14 mouse cellular contexts compared by ENCODE assay signal in the genomic region with DNA sequence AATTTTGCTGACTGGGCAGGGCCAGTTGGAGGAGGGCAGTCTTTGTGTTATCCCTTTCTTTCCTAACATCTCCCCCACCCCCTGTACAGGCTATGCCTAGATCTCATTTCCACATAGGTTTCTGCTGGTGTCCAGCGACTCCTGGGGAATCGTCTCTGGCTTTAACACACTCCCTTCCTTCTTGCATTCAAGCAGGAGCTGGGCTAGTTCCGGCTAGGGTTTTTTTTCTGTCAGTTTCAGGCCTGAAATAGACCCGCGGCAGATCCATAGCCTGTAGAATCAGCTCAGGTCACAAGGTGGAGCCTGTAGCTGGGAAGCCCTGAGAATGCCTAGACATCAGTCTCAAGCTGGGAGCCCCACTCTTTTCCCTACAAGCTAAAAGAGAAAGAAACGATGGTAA. TPM values are rescaled to one million over a fixed set of nuclear protein-coding genes. Genes with fewer than 3 reads are reported as not detected.
DNase-seq lines count a peak whose midpoint lies in the region; ATAC-seq and TF ChIP-seq lines count a peak whose summit lies in the region.
"Had no signal": no experiment of that assay in that cellular context is flagged by ENCODE, and none has a peak within 500 bp of the region (broad histone marks: within the 10 kb centered on the region; RNA-seq: fewer than 3 reads in every experiment).

No protein-coding gene starts in this region.

- no peak overlapping the region for H3K27ac ChIP-seq in MEL (ENCODE audit: control insufficient read depth, low read depth, low read length)
- peak overlapping the region; percentile 75 for H3K27ac ChIP-seq in limb, embryonic 14.5 days (replicated peaks; ENCODE audit: low read depth, low read length)
- H3K27ac ChIP-seq in heart, embryonic 10.5 days, result no peak overlapping the region

- H3K79me2 ChIP-seq in MEL (ENCODE audit: control insufficient read depth, insufficient read depth, low read length, poor library complexity), result peaks cover 12% of the 10 kb centered on the region

- no peaks in the 10 kb centered on the region for H3K9me3 ChIP-seq in MEL (replicated peaks; ENCODE audit: insufficient read depth, low read length)
- H3K9me3 ChIP-seq in limb, embryonic 14.5 days (ENCODE audit: control insufficient read depth, low read length), result no peaks in the 10 kb centered on the region
- no peaks in the 10 kb centered on the region for H3K9me3 ChIP-seq in heart, embryonic 10.5 days

- no peak for ATAC-seq in limb, embryonic 14.5 days (ENCODE audit: low FRiP score, low read depth)

- 1% methylated on average over 6 of the region's 6 CpGs for WGBS in limb, embryonic 14.5 days
- under 1% methylated on average over 6 of the region's 6 CpGs for WGBS in heart, embryonic 10.5 days

- peak in 2 of 3 experiments; percentile 5 to 12; a peak in 1 of 6 replicates for TF ChIP-seq CTCF in MEL (IDR thresholded peaks at IDR 0.05 in 2 of 3, conservative IDR thresholded peaks at IDR 0.05 in 1 of 3; ENCODE audit: control insufficient read depth in 1 of 3, insufficient read depth in 1 of 3, low read depth in 2 of 3, low read length in 3 of 3, poor library complexity in 1 of 3, severe bottlenecking in 1 of 3)

- H3K27me3 ChIP-seq in MEL (ENCODE audit: control insufficient read depth in 1 of 2, insufficient read depth in 2 of 2, low read length in 2 of 2), result no peaks in the 10 kb centered on the region; a peak in 1 of 4 replicates
- peaks cover 30% of the 10 kb centered on the region; the same call in 1 of the 2 replicates for H3K27me3 ChIP-seq in limb, embryonic 14.5 days (ENCODE audit: control insufficient read depth, insufficient read depth, low read length)
- H3K27me3 ChIP-seq in heart, embryonic 10.5 days (ENCODE audit: insufficient read depth, poor library complexity, severe bottlenecking), result peaks cover 98% of the 10 kb centered on the region

- no peak for TF ChIP-seq EP300 in MEL (IDR thresholded peaks at IDR 0.05; ENCODE audit: low read depth in 1 of 2, low read length in 2 of 2)

- DNase-seq in kidney, adult 18-20 months, result peak; percentile 4
- no peak for DNase-seq in kidney, adult 11 months
- DNase-seq in MEL (ENCODE audit: low read depth, low spot score), result no peak
- DNase-seq in embryo, embryonic 11 days, result peak; percentile 73
- DNase-seq in limb, embryonic 14.5 days (ENCODE audit: low spot score), result no peak
- DNase-seq in heart, embryonic 10.5 days (ENCODE audit: low spot score), result no peak
- no peak for DNase-seq in adrenal gland, adult (ENCODE audit: inconsistent age in 2 of 2, low spot score in 1 of 2)
- no peak for DNase-seq in kidney, adult 9 months
- DNase-seq: cerebellum, adult 9-11 months; gastrocnemius, postnatal 14 days; liver; lung, postnatal 10 days; spleen, adult 18-20 months had no signal

- peak overlapping the region; percentile 56 for H3K4me2 ChIP-seq in limb, embryonic 14.5 days (replicated peaks; ENCODE audit: low read depth, low read length, severe bottlenecking)

- no peak for TF ChIP-seq POLR2A in MEL (IDR thresholded peaks at IDR 0.05; ENCODE audit: control insufficient read depth in 1 of 2, insufficient read depth in 1 of 2, low read depth in 1 of 2, low read length in 2 of 2, poor library complexity in 1 of 2)
- no peak for TF ChIP-seq POLR2A in limb, embryonic 14.5 days (IDR thresholded peaks at IDR 0.05; ENCODE audit: borderline replicate concordance, extremely low read depth, insufficient read depth, insufficient read length)

- H3K4me3 ChIP-seq in MEL (ENCODE audit: control insufficient read depth in 1 of 2, insufficient read depth in 1 of 2, low read depth in 2 of 2, low read length in 2 of 2), result no peak overlapping the region
- peak overlapping the region; percentile 21; the same call in 1 of the 2 replicates for H3K4me3 ChIP-seq in limb, embryonic 14.5 days (replicated peaks; ENCODE audit: low read length)
- no peak overlapping the region for H3K4me3 ChIP-seq in heart, embryonic 10.5 days

- no peak overlapping the region for H3K9ac ChIP-seq in MEL (ENCODE audit: control insufficient read depth, low read depth, low read length, poor library complexity, severe bottlenecking)
- H3K9ac ChIP-seq in limb, embryonic 14.5 days (ENCODE audit: low read depth, low read length, severe bottlenecking), result peak overlapping the region; percentile 17; the same call in 1 of the 2 replicates

- no peak; the same call in none of the 2 replicates for TF ChIP-seq RAD21 in MEL (IDR thresholded peaks at IDR 0.05; ENCODE audit: low read depth, low read length)

- H3K4me1 ChIP-seq in MEL (ENCODE audit: control insufficient read depth in 1 of 2, insufficient read depth in 2 of 2, low read length in 2 of 2), result no peaks in the 10 kb centered on the region
- peaks cover 39% of the 10 kb centered on the region for H3K4me1 ChIP-seq in limb, embryonic 14.5 days (ENCODE audit: control insufficient read depth, insufficient read depth, low read length)
- peaks cover 14% of the 10 kb centered on the region for H3K4me1 ChIP-seq in heart, embryonic 10.5 days

- no peaks in the 10 kb centered on the region for H3K36me3 ChIP-seq in MEL (ENCODE audit: control insufficient read depth in 1 of 2, insufficient read depth in 2 of 2, low read length in 2 of 2)
- H3K36me3 ChIP-seq in limb, embryonic 14.5 days (ENCODE audit: control insufficient read depth, insufficient read depth, low read length), result no peaks in the 10 kb centered on the region
- H3K36me3 ChIP-seq in heart, embryonic 10.5 days, result no peaks in the 10 kb centered on the region

TF ChIP-seq in MEL, 35 proteins besides CTCF, POLR2A, EP300 and RAD21:
- TF ChIP-seq UBTF (IDR thresholded peaks at IDR 0.05; ENCODE audit: borderline replicate concordance, insufficient read depth, low read depth, low read length) (no peak), BHLHE40 (IDR thresholded peaks at IDR 0.05; ENCODE audit: borderline replicate concordance, low read depth, low read length) (no peak), MYC (IDR thresholded peaks at IDR 0.05; ENCODE audit: low read depth, low read length) (no peak), ZMIZ1 (IDR thresholded peaks at IDR 0.05; ENCODE audit: low read depth, low read length) (no peak), POLR2AphosphoS2 (IDR thresholded peaks at IDR 0.05; ENCODE audit: low read length) (no peak), ZNF384 (IDR thresholded peaks at IDR 0.05; ENCODE audit: low read depth, low read length) (no peak), SMC3 (IDR thresholded peaks at IDR 0.05; ENCODE audit: low read depth, low read length) (peak; percentile 25)

RNA-seq across cellular contexts. Expression of a gene that starts 9.7 kb away (rescaled TPM):
- total RNA-seq in MEL (2012; rRNA removed), result 8.9 and 9.8 TPM in 2 replicates
- 10 to 100 TPM in 1 of 2 experiments, not detected in 1; 13.0 TPM for polyA plus RNA-seq in MEL (2012; ENCODE audit: insufficient read depth in 1 of 2, insufficient read length in 2 of 2, low read depth in 1 of 2, low replicate concordance in 2 of 2, missing spikeins in 1 of 2)
- polyA plus RNA-seq in limb, embryonic 14.5 days (2012; rRNA removed), result 66.6 and 76.3 TPM in 2 replicates
- 25.5 and 26.6 TPM in 2 replicates for polyA plus RNA-seq in limb, embryonic 14.5 days (2014; fragmentation: Nextera tagmentation; extraction: Ambion mirVana)
- 0.12 and 0.67 TPM in 2 replicates for polyA plus RNA-seq in heart, embryonic 10.5 days (2016; fragmentation: Nextera tagmentation; extraction: Ambion mirVana)
- polyA plus RNA-seq: intestine, embryonic 14.5 days had no signal

Comparison
In these comparisons a context has a peak if more than half of its experiments do, and no peak if none do; other contexts are left out.
1. DNase-seq: peak in kidney, adult 18-20 months (single experiment) and embryo, embryonic 11 days (single experiment); none in kidney, adult 11 months (single experiment), MEL (single experiment), limb, embryonic 14.5 days (single experiment), heart, embryonic 10.5 days (single experiment), adrenal gland, adult (0 of 2) and kidney, adult 9 months (single experiment).